Mouse (Mus musculus) small intestine, adult 2 months (tissue): ENCODE data around the gene Mtmr3. TPM values are rescaled to one million over a fixed set of nuclear protein-coding genes. Genes with fewer than 3 reads are reported as not detected.

ENCODE experiments used
- H3K27ac ChIP-seq: fragments of 200-500 bp; 2 replicates; pipeline ENCODE4 v1.5.1; 2012; ENCODE audit warnings: low read depth, low read length, control low read depth, inconsistent platforms; ENCODE audit not compliant: insufficient read depth
- H3K27me3 ChIP-seq: fragments of 200-500 bp; 2 replicates; pipeline ENCODE4 v1.6.1; 2012; ENCODE audit warnings: mild to moderate bottlenecking, moderate library complexity, low read length, inconsistent platforms; ENCODE audit not compliant: control insufficient read depth, insufficient read depth
- H3K36me3 ChIP-seq: fragments of 200-500 bp; 2 replicates; pipeline ENCODE4 v1.6.1; 2012; ENCODE audit warnings: mild to moderate bottlenecking, low read length, control low read depth, inconsistent platforms; ENCODE audit not compliant: control insufficient read depth, insufficient read depth
- H3K4me1 ChIP-seq: fragments of 200-500 bp; 2 replicates; pipeline ENCODE4 v1.6.1; 2012; ENCODE audit warnings: low read length, inconsistent platforms, mixed read lengths; ENCODE audit not compliant: control insufficient read depth, insufficient read depth, insufficient read length
- H3K4me3 ChIP-seq: fragments of 200-500 bp; 2 replicates; pipeline ENCODE4 v1.5.1; 2012; ENCODE audit warnings: low read depth, mild to moderate bottlenecking, control low read depth, inconsistent platforms, low read length, moderate library complexity
- CTCF ChIP-seq: fragments of 200-500 bp; IDR thresholded peaks from 2 replicates; pipeline ENCODE4 v1.5.1; 2012; ENCODE audit warnings: low read depth, mild to moderate bottlenecking, control low read depth, inconsistent platforms, low read length, moderate library complexity, mixed read lengths; ENCODE audit not compliant: insufficient replicate concordance, insufficient read length; ENCODE audit errors: extremely low read depth
- POLR2A ChIP-seq: fragments of 200-500 bp; IDR thresholded peaks from 2 replicates; pipeline ENCODE4 v1.6.1; 2012; ENCODE audit warnings: low read depth, mild to moderate bottlenecking, control low read depth, inconsistent platforms, low read length, moderate library complexity
- WGBS: fragments of 180-500 bp; shearing (Covaris S2); methylation state at CpG from one replicate; pipeline ENCODE4 v1.1.7; 2018; 5-methylcytosine and 5-hydroxymethylcytosine counted together
- polyA plus RNA-seq: library from polyadenylated mRNA; depleted of rRNA; stranded (reverse); fragments of >200 nt; gene quantifications from 2 replicates; pipeline ENCODE4 v1.2.3, GENCODE M21; 2012

The Mtmr3 gene
- polyA plus RNA-seq, 1 experiment: 19.6 TPM

DNA sequence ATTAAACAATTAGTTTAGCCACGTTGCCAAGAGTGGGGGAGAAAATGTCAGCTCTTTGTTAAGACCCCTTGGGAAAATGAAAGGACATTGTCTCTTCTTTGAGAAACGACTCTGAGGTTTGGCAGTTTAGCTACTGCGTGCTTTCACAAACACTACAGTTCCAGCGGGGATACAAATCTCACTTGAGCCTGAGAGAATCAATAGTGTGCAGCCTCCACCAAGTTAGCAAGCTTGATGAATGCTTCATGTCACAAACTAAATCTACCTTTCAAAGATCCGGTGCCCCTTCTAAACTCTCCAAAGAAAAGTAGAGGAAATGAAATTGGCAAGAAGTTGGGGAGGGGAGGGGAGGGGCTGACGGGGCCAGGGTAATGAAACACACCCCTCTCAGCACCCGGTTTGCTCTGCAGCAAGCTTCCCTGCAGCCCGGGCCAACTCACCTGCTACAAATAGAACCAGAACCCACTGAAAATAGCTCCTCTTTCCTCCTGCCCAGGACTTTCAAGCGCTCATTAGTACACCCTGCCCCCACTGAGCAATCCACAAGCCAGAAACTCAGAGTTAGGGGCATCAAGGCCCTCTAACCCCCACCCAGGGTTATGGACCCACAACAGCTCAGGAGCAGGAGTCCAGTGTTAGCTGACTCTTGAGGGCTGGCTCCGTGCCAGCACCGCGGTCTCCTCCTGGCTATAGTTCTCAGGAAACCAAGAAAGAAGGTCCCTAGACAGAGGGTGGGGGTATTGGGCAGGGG lies 8.2 kb upstream of the Mtmr3 start:
- TF ChIP-seq POLR2A (no peak), CTCF (no peak)
- Histone ChIP-seq H3K27me3 (no peaks in the 10 kb centered on the region), H3K36me3 (no peaks in the 10 kb centered on the region), H3K4me3 (no peak overlapping the region), H3K4me1 (0 out of 2 replicates have a peak, but pooled peaks cover 4% of the 10 kb centered on the region), H3K27ac (no peak overlapping the region)
- WGBS: 22% methylated on average over 12 of the region's 12 CpGs

DNA sequence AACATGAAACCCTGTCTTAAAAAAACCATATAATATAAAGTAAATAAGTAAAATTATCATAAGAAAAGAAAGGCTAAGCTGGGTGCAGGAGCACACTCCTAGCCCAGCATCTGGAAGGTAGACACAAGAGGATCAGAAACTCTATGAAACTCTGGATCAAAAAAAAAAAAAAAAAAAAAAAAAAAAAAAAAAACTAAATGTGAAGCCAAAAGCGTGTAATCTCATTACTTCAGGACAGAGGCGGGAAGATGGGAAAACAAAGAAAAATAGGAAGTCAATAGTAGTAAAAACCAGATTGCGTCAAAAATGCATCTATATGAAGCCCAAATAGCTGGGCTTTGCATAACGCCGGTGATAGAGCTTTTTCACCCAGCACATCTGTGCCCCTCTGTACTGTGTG lies 7.2 kb upstream of the Mtmr3 start:
- Histone ChIP-seq H3K4me3 (no peak overlapping the region), H3K27me3 (no peaks in the 10 kb centered on the region), H3K4me1 (0 out of 2 replicates have a peak, but pooled peaks cover 4% of the 10 kb centered on the region), H3K27ac (no peak overlapping the region), H3K36me3 (no peaks in the 10 kb centered on the region)
- WGBS: 89% methylated on average over 5 of the region's 5 CpGs
- no peak for TF ChIP-seq CTCF
- TF ChIP-seq POLR2A: no peak

DNA sequence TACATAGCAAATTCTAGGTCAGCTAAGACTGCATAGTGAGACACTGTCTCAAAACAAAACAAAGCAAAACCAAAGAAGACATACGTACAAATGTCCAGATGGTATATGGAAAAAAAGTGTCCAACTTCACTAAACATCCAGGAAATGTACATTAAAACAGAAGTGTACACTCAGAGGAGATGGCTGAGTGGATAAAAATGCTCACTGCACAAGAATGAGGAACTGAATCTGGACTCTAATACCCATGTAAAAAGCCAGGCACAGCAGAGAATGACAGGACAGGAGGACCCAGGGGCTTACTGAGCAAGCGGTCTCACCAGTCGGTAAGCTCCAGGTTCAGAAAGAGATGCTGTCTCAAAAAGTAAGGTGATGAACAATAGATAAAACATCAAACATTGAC lies 5.3 kb upstream of the Mtmr3 start:
- H3K27ac ChIP-seq: no peak overlapping the region
- H3K4me3 ChIP-seq: no peak overlapping the region
- 95% methylated on average over 3 of the region's 3 CpGs for WGBS
- no peaks in the 10 kb centered on the region for H3K36me3 ChIP-seq
- no peak for TF ChIP-seq POLR2A
- no peak for TF ChIP-seq CTCF
- 0 out of 2 replicates have a peak, but pooled peaks cover 4% of the 10 kb centered on the region for H3K4me1 ChIP-seq
- H3K27me3 ChIP-seq: no peaks in the 10 kb centered on the region

DNA sequence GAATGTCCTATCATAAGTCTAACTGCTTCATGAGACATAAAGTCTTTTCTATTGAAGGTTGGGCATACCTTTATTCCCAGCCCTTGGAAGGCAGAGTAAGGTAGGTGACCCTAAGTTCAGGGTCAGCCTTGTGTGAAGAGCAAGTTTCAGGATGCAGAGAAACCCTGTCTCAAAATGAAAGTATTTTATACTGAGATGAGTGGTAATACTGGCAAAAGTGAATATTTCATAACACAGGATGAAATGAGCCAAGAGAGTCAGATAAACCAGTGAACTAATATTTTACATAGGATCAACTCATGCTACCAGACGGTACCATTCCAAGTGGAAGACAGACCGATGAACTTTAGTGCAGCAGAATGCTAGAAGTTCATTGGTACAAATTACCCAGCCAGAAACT lies 3.7 kb upstream of the Mtmr3 start:
- WGBS: 80% methylated on average over 2 of the region's 2 CpGs
- H3K4me3 ChIP-seq: no peak overlapping the region

DNA sequence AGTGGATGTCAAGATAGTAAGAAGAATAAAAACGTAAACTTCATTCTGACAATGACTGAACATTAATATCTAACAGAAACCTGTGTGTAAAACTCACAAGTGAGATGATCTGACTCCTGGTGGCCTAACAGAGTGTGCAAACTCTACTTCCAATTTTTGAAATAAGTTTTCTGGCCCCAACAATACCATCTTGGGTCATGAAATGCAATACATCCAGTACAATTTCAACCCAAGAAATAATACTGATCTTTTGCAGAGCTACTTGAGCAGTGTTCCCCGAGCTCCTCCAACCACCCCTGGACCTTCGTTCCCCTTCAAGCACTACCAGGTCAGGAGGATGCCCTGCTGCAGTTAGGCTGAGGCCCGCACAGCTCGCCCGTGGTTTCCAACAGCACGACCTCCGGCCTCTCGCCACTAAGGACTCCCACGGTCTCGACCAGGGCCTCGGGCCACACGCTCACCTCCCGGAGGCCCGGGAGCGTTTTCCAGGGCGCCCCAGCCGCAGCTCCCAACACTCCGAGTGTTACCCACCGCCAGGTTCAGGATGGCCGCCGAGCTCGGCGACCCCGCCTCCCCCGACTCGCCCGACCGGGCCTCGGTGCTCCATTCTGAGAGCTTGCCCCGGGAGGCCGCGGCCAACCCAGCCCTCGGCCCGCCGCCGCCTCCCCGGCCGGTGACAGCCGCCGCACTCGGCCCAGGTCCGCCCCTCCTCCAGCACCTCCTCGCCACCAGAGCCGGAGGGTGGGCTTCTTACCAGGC lies 635 bp downstream of the Mtmr3 start:
- no peaks in the 10 kb centered on the region for H3K36me3 ChIP-seq
- WGBS: under 1% methylated on average over 45 of the region's 45 CpGs
- TF ChIP-seq POLR2A (no peak), CTCF (no peak)

More for the DNA sequence above, 3.7 kb upstream of the Mtmr3 start:
- H3K27me3 ChIP-seq: no peaks in the 10 kb centered on the region
- no peak for TF ChIP-seq CTCF
- TF ChIP-seq POLR2A: no peak
- no peaks in the 10 kb centered on the region for H3K36me3 ChIP-seq
- no peak overlapping the region for H3K27ac ChIP-seq
- 0 out of 2 replicates have a peak, but pooled peaks cover 4% of the 10 kb centered on the region for H3K4me1 ChIP-seq

DNA sequence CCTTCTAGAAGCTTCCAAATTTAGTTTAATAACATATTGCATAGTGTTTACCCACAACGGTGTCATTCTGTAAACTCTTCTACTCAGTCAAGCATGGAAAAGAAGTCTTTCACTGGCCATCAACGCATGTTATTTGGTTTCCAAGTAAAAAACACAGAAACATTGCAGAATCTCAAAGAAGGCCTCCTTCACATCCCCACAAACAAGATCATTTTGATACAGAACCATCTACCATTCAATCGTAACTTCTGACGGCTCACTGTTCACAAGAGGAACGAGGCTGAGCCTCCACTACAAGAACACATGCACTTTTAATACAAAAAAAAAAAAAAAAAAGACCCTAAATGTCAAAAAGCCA lies 1.2 kb downstream of the Mtmr3 start:
- H3K27me3 ChIP-seq: no peaks in the 10 kb centered on the region
- no peak overlapping the region for H3K4me3 ChIP-seq
- no peaks in the 10 kb centered on the region; the same call in 1 of the 2 replicates for H3K4me1 ChIP-seq
- H3K27ac ChIP-seq: no peak overlapping the region
- no peaks in the 10 kb centered on the region for H3K36me3 ChIP-seq
- TF ChIP-seq CTCF: no peak
- TF ChIP-seq POLR2A: no peak
- WGBS: 3% methylated on average over 5 of the region's 5 CpGs

More for the DNA sequence above, 635 bp downstream of the Mtmr3 start:
- H3K27ac ChIP-seq: peak overlapping the region; percentile 78
- no peaks in the 10 kb centered on the region for H3K27me3 ChIP-seq
- H3K4me3 ChIP-seq: peak overlapping the region; percentile 93
- H3K4me1 ChIP-seq: no peaks in the 10 kb centered on the region; the same call in 1 of the 2 replicates

GRCm38 (mm10) chr11:4591811-4592210 lies 2.9 kb downstream of the Mtmr3 start:
- TF ChIP-seq POLR2A (no peak), CTCF (no peak)
- Histone ChIP-seq H3K4me3 (no peak overlapping the region), H3K27ac (no peak overlapping the region), H3K27me3 (no peaks in the 10 kb centered on the region), H3K36me3 (peaks cover 3% of the 10 kb centered on the region; the same call in 1 of the 2 replicates), H3K4me1 (no peaks in the 10 kb centered on the region; the same call in 1 of the 2 replicates)
- 70% methylated on average over 4 of the region's 4 CpGs for WGBS
